Mouse (Mus musculus): ENCODE data around the gene Dpf3.

Dpf3 gene

GRCm38 (mm10) chr12:83330056-83330455 is 157.5 kb downstream of the Dpf3 start:
- DNase-seq: no peak

- DNase-seq: peak; percentile 36
These were observed 158.6 kb downstream of the Dpf3 start for GRCm38 (mm10) chr12:83328899-83329298.

- peak; percentile 56 for DNase-seq
These were observed 159.0 kb downstream of the Dpf3 start for GRCm38 (mm10) chr12:83328491-83328890.

- DNase-seq: no peak
These were observed 160.1 kb downstream of the Dpf3 start for GRCm38 (mm10) chr12:83327451-83327850.

GRCm38 (mm10) chr12:83320725-83321124 is 166.8 kb downstream of the Dpf3 start:
- DNase-seq: no peak

- peak; percentile 41 for DNase-seq
These were observed 169.7 kb downstream of the Dpf3 start for GRCm38 (mm10) chr12:83317646-83318443.

GRCm38 (mm10) chr12:83314666-83315065 is 172.8 kb downstream of the Dpf3 start:
- DNase-seq: no peak

- DNase-seq: no peak
These were observed 174.7 kb downstream of the Dpf3 start for GRCm38 (mm10) chr12:83312818-83313217.

GRCm38 (mm10) chr12:83310567-83310966 is 176.9 kb downstream of the Dpf3 start:
- DNase-seq: no peak

GRCm38 (mm10) chr12:83309031-83309804 is 178.3 kb downstream of the Dpf3 start:
- DNase-seq: peak; percentile 41

GRCm38 (mm10) chr12:83308627-83309026 is 178.9 kb downstream of the Dpf3 start:
- DNase-seq: no peak

- DNase-seq: peak; percentile 61
These were observed 184.3 kb downstream of the Dpf3 start for GRCm38 (mm10) chr12:83303221-83303620.

- DNase-seq: peak; percentile 87
These were observed 185.0 kb downstream of the Dpf3 start for GRCm38 (mm10) chr12:83302320-83303153.

GRCm38 (mm10) chr12:83301616-83302319 is 185.7 kb downstream of the Dpf3 start:
- DNase-seq: peak; percentile 61

GRCm38 (mm10) chr12:83298358-83298757 is 189.2 kb downstream of the Dpf3 start:
- DNase-seq: no peak

GRCm38 (mm10) chr12:83295031-83295430 is 192.5 kb downstream of the Dpf3 start:
- peak; percentile 70 for DNase-seq

GRCm38 (mm10) chr12:83291915-83292314 is 195.6 kb downstream of the Dpf3 start:
- DNase-seq: no peak

- peak; percentile 91 for DNase-seq
These were observed 200.7 kb downstream of the Dpf3 start for GRCm38 (mm10) chr12:83286496-83287492.

GRCm38 (mm10) chr12:83283591-83284320 is 203.8 kb downstream of the Dpf3 start:
- no peak for DNase-seq
